Mouse (Mus musculus): ENCODE results near the gene Cxcl14.

Cxcl14 gene

GRCm38 (mm10) chr13:56252783-56253182 lies 43.6 kb downstream of the Cxcl14 start:
- intact Hi-C loops (cut with DNase I): no loop called here

- intact Hi-C loops (cut with DNase I): no loop called here
Measured at GRCm38 (mm10) chr13:56251924-56252619, 44.3 kb downstream of the Cxcl14 start, which contains the start of gene Neurog1. Gene Neurog1, minus strand, starts transcription at chr13:56252163.

- intact Hi-C loops (cut with DNase I): no loop called here
Measured at GRCm38 (mm10) chr13:56251176-56251923, 45.0 kb downstream of the Cxcl14 start.

GRCm38 (mm10) chr13:56250551-56251161 lies 45.7 kb downstream of the Cxcl14 start:
- intact Hi-C loops (cut with DNase I): no loop called here

- intact Hi-C loops (cut with DNase I): no loop called here
Measured at GRCm38 (mm10) chr13:56249593-56250341, 46.6 kb downstream of the Cxcl14 start.

- intact Hi-C loops (cut with DNase I): no loop called here
Measured at GRCm38 (mm10) chr13:56243104-56243503, 53.2 kb downstream of the Cxcl14 start.

- intact Hi-C loops (cut with DNase I): no loop called here
Measured at GRCm38 (mm10) chr13:56240012-56240770, 56.2 kb downstream of the Cxcl14 start.

Measured in adrenal gland (tissue).